Mouse (Mus musculus) left cerebral cortex, adult 9 months (tissue): Measurements from ENCODE around the gene Dixdc1.

ENCODE experiments used
- DNase-seq, 2 experiments: peaks; one replicate each; pipeline ENCODE4 v3.0.0; 2022; ENCODE audit warnings: low spot score in 2 of 2

Gene Dixdc1

GRCm38 (mm10) chr9:50738914-50739870 is at the start of gene Dixdc1:
Gene Dixdc1, minus strand, starts transcription at chr9:50739517.
- DNase-seq = peak; percentile 86 to 92

- DNase-seq = no peak
Measured at GRCm38 (mm10) chr9:50782155-50782554, 42.8 kb upstream of the Dixdc1 start.

GRCm38 (mm10) chr9:50776162-50776760 is 36.9 kb upstream of the Dixdc1 start:
- DNase-seq = no peak

DNA sequence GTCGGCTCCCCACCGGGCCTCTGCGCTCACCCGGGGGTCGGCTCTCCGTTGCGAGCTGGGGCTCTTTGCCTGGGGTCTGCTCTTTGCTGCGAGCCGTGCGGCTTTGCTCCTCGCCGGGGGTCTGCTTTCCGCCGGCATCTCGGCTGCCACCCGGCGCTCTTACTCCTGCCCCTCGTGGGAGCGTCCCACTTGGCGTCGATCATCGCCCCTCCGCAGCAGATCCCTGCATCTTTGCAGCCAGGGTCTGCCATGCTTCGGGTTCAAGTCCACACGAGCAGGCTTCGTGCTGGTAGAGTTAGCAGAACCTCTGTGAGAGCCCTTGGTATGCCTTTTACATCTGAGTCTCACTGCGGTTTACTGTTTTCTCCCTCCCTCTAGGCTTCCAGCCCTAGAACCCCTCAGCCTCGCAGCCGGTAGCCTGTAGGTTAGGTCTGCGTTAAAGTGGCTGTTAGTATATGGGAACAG is 36.4 kb upstream of the Dixdc1 start:
- DNase-seq = no peak

GRCm38 (mm10) chr9:50774991-50775612 is 35.8 kb upstream of the Dixdc1 start, which contains the start of the genes Alg9 and 1110032A03Rik:
Gene Alg9, plus strand, starts transcription at chr9:50775019.
Gene 1110032A03Rik, minus strand, starts transcription at chr9:50775520.
- peak; percentile 57 to 89 for DNase-seq

DNA sequence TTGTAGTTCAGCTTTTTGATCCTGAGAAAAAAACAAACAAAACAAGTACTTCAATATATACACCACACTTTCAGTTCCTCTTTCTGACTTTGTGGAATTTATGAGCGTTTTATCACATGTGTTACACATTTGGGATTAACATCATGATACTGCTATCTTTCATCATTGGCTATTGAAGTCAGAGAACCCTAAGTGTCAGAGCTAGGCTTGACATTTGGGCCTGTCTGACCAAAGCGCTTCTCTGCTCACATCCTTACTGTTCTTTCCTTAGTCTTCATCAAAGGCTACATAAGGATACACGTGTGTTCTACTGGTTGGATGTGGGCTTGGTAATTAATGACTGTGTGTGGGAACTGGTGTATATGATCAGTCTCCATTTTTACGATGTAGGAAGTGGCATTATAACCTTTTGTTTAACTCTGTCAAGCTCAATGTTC is 34.7 kb upstream of the Dixdc1 start:
- DNase-seq = no peak

GRCm38 (mm10) chr9:50770011-50770410 is 30.7 kb upstream of the Dixdc1 start:
- no peak for DNase-seq

DNA sequence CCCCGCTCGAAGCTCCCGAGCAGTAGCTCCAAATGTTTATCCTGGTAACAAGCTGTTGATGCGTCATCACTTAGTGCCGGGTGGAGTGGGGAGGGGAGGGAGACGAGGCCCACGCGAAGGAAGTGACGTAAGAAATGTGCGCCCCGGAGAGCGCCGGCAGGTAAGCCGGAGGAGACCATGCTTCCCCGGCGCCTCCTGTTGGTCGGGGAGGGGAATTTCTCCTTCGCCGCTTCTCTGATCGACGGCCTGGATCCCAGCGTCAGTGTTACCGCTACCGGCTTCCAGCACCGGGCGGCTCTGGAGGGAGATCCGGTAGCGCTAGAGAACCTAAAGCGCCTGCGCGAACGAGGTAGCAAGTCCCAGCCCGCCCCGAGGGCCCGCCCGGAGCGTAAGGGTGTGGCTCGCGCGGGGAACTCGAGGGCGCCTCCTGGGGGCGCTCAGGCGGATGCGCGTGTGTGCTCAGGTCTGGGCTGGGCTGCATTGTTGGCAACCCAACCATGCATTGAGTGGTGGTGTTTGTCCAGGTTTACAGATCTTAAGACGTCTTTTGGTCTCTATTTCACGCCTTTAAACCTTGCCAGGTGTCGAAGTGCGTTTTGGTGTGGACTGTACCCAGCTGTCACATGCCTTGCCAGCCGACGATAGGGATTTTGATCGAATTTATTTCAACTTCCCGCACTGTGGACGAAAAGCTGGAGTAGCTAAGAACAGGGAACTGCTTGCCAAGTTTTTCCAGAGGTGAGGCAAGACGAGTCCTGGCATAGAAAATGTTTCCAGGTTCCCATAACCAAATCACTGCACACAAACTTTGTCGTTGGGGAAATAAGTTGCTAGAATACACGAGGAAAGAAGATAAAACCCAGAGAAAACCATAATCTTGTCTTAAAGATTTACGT is 29.0 kb upstream of the Dixdc1 start, which contains the start of gene Fdxacb1:
Fdxacb1 (plus strand) TSS at position 130 of the 896 bp plus-strand sequence.
- peak; percentile 97 to 99 for DNase-seq

DNA sequence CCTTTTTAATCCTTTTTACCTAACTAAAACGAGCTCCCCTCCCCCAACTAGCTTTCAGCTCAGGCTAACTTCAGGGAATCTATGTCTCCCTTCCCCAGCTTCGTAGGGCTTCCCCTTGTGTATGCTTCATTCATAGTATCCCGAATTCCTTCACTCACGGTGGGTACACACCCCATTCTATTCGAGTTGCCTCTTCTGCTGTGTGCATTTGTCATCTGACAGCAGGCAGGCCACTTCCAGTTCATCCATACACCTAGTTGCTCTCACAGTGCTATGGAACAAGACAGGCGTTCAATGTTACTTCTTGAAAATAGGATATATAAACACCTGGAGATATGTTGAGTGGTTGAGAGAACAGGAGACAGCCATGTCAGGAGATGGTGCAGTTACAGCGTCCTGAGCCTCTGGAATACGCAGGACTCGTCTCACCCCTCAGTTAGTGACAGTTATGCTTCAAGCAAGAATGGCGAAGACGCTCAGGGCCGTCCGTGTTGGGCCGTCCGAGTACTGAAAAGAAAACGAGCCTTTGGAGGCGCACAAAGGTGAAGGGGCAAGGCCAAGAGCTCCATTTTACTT is 28.3 kb upstream of the Dixdc1 start:
- DNase-seq = no peak

GRCm38 (mm10) chr9:50763331-50763730 is 24.0 kb upstream of the Dixdc1 start:
- DNase-seq = no peak

GRCm38 (mm10) chr9:50761520-50762243 is 22.4 kb upstream of the Dixdc1 start:
- DNase-seq = no peak

- no peak for DNase-seq
Measured at GRCm38 (mm10) chr9:50756711-50757110, 17.4 kb upstream of the Dixdc1 start.

DNA sequence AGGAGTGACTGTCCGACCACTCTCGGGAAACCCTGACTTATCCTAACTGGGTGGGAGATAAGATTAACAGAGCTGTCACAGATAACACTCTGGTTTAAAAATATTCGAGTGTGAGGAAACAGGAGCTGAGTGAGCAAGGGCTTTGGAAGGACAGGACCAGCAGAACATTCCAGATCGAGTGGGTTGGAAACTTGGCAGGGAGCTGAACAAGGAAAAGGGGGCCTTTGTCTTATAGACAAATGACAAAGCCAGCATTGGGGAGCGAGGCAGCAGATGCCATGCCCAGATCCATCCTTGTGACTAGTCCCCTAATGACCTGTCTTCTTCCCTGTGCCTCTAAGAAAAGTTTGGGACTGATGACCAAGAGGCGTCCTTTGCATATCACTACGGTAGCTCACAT is 14.6 kb upstream of the Dixdc1 start:
- no peak for DNase-seq

DNA sequence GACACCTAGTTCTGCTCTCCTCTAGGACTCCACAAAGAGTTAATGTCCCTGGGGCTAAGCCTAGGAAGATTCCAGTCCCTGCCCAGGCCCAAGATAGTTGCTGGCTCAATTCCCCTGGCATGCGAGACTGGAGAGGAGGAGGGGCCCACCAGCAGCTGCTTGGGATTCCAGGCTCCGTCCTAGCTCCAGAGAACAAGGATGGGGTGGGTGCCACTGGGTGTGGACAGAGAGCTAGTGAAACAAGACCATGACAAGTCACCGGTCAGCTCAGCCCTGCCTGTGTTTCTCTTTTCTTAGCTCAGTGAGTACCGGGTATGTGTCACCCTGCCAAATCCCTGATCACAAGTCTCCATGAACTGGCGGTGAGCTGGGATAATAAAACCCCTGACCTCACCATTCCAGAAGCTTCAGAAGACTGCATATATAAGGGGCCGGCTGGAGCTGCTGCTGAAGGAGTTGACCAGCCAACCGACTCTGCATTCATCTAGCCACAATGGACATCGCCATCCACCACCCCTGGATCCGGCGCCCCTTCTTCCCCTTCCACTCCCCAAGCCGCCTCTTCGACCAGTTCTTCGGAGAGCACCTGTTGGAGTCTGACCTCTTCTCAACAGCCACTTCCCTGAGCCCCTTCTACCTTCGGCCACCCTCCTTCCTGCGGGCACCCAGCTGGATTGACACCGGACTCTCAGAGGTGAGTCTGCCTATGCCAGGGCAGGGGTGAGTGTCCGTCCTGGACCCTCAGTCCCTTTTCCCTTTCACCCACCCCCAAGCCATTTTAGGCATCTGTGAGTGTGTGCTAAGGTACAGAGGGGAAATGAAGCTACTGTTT is 13.7 kb upstream of the Dixdc1 start:
- peak; percentile 59 to 80 for DNase-seq

- DNase-seq = no peak
Measured at GRCm38 (mm10) chr9:50752054-50752602, 12.8 kb upstream of the Dixdc1 start, which contains the start of gene Hspb2. Gene Hspb2, minus strand, starts transcription at chr9:50752354.

- DNase-seq = no peak
Measured at GRCm38 (mm10) chr9:50751323-50751722, 12.0 kb upstream of the Dixdc1 start, which contains the start of gene Cryab. Gene Cryab, plus strand, starts transcription at chr9:50751325.

GRCm38 (mm10) chr9:50750706-50751105 is 11.4 kb upstream of the Dixdc1 start:
- no peak for DNase-seq

DNA sequence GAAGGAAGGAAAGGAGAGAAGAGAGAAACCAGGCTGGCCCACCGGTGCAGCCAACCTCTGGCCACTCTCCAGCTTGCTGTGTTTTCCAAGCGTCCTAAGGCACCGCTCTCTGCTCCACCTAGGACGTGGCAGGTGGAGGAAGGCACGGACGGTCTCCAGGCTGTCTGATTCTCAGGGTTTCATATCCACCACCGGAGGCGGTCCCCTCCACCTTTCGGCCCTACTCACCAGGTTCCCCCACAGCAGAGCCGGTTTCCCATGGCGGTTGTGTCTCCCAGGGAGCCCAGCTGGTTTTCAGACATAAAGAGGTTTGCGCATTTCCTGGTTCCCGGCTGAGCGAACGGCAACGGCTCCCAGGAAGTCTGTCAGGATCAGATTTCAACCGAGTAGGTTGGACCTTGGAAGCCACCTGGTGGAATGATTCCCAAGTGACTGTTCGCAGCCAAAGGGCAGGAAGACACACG is 6.9 kb upstream of the Dixdc1 start, which contains the start of gene 2310030G06Rik:
2310030G06Rik (minus strand) TSS at position 323 of the 464 bp plus-strand sequence.
- no peak for DNase-seq
